Mouse (Mus musculus): ENCODE data around the gene Panx1.

GRCm38 (mm10) chr9:15030771-15031170 lies 14.5 kb downstream of the Panx1 start:
- TF ChIP-seq CTCF (IDR thresholded peaks at IDR 0.05; ENCODE audit: extremely low read depth, insufficient read depth, insufficient read length, insufficient replicate concordance) (no peak), POLR2A (IDR thresholded peaks at IDR 0.05; ENCODE audit: low read depth, low read length) (no peak)
